Mouse (Mus musculus) ZHBTc4 (cell line): ENCODE data around the gene Map1b.

ENCODE experiments used
- DNase-seq: peaks from one replicate; pipeline ENCODE4 v3.0.0-alpha.2; 2011; ENCODE audit warnings: low read depth, low spot score

Map1b gene

GRCm38 (mm10) chr13:99528456-99528855 is 12.1 kb upstream of the Map1b start:
- DNase-seq = no peak

- no peak for DNase-seq
These were observed 11.6 kb upstream of the Map1b start for GRCm38 (mm10) chr13:99527936-99528335.

GRCm38 (mm10) chr13:99525491-99525890 is 9.2 kb upstream of the Map1b start:
- no peak for DNase-seq

GRCm38 (mm10) chr13:99517836-99518235 is 1.5 kb upstream of the Map1b start:
- DNase-seq = no peak

- DNase-seq = peak; percentile 24
These were observed 448 bp downstream of the Map1b start for GRCm38 (mm10) chr13:99515736-99516447.

GRCm38 (mm10) chr13:99514917-99515591 is 1.3 kb downstream of the Map1b start:
- peak; percentile 93 for DNase-seq

- DNase-seq = peak; percentile 73
These were observed 2.4 kb downstream of the Map1b start for GRCm38 (mm10) chr13:99513990-99514389.

- peak; percentile 61 for DNase-seq
These were observed 3.2 kb downstream of the Map1b start for GRCm38 (mm10) chr13:99513138-99513537.

GRCm38 (mm10) chr13:99509896-99510295 is 6.4 kb downstream of the Map1b start:
- no peak for DNase-seq

- DNase-seq = no peak
These were observed 9.8 kb downstream of the Map1b start for GRCm38 (mm10) chr13:99506580-99506962.

- peak; percentile 70 for DNase-seq
These were observed 10.3 kb downstream of the Map1b start for GRCm38 (mm10) chr13:99505826-99506579.

GRCm38 (mm10) chr13:99503370-99503979 is 12.9 kb downstream of the Map1b start:
- DNase-seq = no peak

- no peak for DNase-seq
These were observed 13.4 kb downstream of the Map1b start for GRCm38 (mm10) chr13:99502911-99503310.

- DNase-seq = no peak
These were observed 14.1 kb downstream of the Map1b start for GRCm38 (mm10) chr13:99502126-99502744.

GRCm38 (mm10) chr13:99501393-99501792 is 14.9 kb downstream of the Map1b start:
- no peak for DNase-seq

GRCm38 (mm10) chr13:99500609-99501008 is 15.7 kb downstream of the Map1b start:
- peak; percentile 18 for DNase-seq

GRCm38 (mm10) chr13:99499764-99500163 is 16.6 kb downstream of the Map1b start:
- DNase-seq = peak; percentile 20

GRCm38 (mm10) chr13:99496106-99496505 is 20.2 kb downstream of the Map1b start:
- peak; percentile 36 for DNase-seq

GRCm38 (mm10) chr13:99494416-99494815 is 21.9 kb downstream of the Map1b start:
- DNase-seq = no peak

GRCm38 (mm10) chr13:99493304-99493904 is 22.9 kb downstream of the Map1b start:
- no peak for DNase-seq
